Mouse (Mus musculus) right cerebral cortex, adult 2 months (tissue): ENCODE measurements at regions not wholly inside any gene's neighbourhood (a gene's known extent, or its start where the extent isn't known, plus 50 kb on each side); places are given as distances from the start of the nearest gene placed in this dataset.

ENCODE experiments used
- DNase-seq, 2 experiments: peaks; one replicate each; pipeline ENCODE4 v3.0.0; 2021 to 2022; ENCODE audit warnings: low spot score in 2 of 2

GRCm38 (mm10) chr1:177568056-177568816 lies 126.1 kb downstream of the Zbtb18 start:
- DNase-seq: no peak

GRCm38 (mm10) chr1:177569572-177569971 lies 127.4 kb downstream of the Zbtb18 start:
- DNase-seq: no peak

GRCm38 (mm10) chr1:177573017-177573725 lies 131.0 kb downstream of the Zbtb18 start:
- peak; percentile 72 to 84 for DNase-seq

- DNase-seq: no peak
These were observed 131.6 kb downstream of the Zbtb18 start for GRCm38 (mm10) chr1:177573781-177574180.

- no peak for DNase-seq
These were observed 132.2 kb downstream of the Zbtb18 start for GRCm38 (mm10) chr1:177574312-177574711.

DNA sequence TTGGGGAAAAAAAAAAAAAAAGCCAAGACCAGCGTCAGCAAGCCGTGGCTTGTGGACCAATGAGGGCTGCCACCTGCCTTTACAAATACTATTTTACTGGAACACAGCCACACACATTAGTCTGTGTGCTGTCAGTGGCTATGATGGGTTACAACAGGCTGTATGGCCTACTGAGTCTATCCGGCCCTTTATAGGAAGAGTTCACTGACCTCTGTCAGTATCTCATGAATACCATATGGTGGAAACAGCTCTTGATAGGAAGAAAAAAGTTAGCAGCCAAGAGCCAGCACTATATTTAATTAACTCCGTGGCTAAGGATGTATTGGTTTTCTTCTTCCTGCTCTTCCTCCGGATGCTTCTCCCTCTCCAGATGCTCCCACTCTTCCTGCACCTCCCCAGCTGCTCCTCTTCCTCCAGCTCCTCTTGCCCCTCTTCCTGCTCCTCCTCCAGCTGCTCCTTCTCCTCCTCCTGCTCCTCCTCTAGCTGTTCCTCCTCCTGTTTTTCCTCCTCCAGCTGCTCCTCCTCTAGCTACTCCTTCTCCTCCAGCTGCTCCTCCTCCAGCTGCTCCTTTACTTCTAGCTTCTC lies 142.2 kb downstream of the Zbtb18 start:
- DNase-seq: no peak

- DNase-seq: no peak
These were observed 143.2 kb downstream of the Zbtb18 start for GRCm38 (mm10) chr1:177585320-177585719.

DNA sequence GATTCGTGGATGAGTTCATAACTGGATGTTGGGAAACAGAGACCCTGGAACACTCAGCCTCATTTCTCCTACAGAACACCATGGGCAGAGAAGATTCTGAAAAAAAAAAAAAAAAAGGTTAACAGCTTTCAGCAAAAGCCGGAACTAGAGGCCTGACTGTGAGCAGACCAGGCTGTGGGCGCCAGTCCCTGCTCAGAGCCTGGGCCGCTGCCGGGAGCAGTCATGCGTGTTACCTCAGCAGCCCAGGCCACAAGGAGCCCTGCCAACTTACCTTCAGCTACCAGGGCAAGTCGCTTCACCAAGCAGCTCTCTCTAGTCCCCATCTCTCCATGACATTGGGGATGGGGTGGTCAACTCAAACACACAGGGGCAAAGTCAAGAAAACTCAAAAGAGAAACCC lies 140.6 kb upstream of the 1700016C15Rik start:
- DNase-seq: no peak

GRCm38 (mm10) chr1:177589656-177590055 lies 140.0 kb upstream of the 1700016C15Rik start:
- DNase-seq: no peak

GRCm38 (mm10) chr1:177591742-177592141 lies 137.9 kb upstream of the 1700016C15Rik start:
- DNase-seq: no peak

GRCm38 (mm10) chr1:177592337-177592736 lies 137.3 kb upstream of the 1700016C15Rik start:
- DNase-seq: no peak

- no peak for DNase-seq
These were observed 135.3 kb upstream of the 1700016C15Rik start for GRCm38 (mm10) chr1:177594341-177594740.

DNA sequence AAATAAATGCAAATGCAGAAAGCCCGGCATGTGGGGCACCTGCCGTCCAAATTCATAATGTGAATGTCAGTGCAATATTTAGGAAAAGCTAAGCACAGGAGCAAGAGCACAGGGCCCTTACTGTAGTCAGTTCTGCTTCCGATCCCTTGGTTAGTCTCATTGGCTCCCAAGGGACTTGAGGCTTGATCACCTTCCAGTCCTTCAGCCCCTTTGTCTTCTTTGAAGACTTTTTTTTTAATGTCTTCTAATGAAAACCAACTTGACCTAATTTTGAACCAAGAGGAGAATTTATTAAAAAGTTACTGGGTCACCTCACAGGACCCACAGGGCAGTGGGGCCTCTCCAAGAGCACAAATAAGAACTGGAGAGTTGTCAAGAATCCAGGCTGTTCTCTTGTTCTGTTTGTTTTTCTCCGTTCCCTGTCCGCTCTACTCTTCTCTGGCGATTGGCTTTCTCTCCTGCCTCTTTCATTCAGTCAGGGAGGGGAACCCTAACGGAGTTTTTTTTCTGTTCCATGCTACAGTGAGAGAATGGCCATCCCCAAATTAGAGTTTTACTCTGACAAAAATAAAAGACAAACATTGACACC lies 134.2 kb upstream of the 1700016C15Rik start:
- no peak for DNase-seq

DNA sequence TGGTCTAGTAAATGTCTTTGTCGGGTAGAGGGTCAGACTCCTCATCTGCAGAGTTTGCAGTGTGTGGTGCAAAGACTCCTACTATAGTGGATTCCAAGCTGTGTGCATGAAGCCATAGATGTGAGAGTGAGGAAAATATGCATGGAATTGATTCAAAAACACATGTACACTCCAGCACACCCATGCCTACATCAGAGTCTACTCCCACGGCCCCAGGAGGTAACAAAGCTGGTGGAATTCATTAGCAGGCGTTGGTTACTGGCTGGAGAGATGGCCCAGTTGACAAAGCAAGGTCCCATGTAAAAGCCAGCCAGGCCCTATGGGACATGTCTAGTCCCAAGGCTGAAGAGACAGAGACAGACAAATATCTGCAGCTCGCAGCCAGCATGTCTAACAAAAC lies 132.6 kb upstream of the 1700016C15Rik start:
- no peak for DNase-seq

DNA sequence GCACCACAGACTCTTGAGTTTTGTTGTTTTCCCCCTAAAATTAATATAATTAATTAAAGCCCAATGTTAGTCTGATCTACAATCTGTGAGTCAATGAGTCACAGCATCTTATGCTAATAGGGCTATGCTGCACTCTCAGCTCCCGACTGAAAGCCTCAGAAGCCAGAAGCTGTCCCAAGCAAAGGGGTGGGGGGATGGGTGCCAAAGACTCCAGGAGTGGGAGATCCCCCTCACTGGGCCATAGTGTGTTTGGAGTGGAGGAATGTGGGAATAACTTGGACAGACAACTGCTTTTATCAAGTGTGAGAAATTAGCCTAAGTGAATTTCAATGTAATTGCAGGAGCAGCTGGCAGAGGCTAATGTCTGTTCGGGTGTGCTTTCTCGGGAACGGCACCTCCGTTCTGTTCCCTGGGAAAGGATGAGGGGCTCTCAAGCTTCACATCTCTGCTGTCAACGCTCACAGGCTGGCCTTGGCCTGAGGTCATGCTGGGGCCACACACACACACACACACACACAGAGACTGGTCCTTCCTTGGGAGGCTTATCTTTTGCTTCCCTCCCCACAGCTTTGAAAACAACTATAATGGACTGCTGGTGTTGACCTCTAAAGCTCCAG lies 124.2 kb upstream of the 1700016C15Rik start:
- no peak for DNase-seq

DNA sequence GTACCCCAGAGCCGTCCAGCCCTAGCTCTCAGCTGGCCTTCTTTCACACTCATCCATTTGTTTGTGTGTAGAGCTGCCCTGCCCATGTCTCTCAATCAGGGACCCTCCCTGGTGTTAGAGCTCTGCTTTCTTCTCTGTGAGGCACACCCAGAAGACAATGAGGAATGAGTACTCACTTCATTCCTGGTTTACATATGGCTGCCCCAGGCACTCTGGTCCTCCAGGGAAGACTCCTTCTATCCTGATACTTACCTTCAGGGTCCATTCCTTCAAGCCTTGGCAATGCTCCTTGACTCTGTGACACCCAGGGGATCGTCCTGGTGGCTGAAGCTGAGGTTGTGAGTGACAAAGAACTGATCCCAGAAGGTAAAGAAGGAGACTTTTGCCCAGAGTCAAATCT lies 122.0 kb upstream of the 1700016C15Rik start:
- no peak for DNase-seq

DNA sequence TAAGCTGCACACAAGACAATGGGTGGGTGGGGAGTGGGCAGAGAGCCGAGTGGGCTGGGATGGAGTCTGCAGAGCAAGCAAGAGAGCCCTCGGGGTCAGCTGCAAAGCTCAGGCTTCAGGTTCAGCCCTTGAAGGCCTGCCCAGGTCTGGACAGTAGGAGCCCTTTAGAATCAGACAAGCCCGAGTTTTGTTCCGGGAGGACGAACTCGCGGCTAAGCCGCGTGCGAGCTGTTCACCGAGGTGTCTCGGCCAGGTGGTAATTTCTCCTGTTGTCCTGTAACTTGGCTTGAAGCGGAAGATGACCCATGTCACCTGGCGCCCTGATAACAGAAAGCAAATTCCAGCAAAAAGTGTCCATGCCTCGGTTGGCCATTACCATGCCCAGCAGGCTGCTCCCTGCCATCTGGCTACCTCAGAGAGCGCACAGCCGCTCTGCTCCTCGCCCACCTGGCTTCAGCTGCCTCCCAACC lies 121.0 kb upstream of the 1700016C15Rik start:
- no peak for DNase-seq

- no peak for DNase-seq
These were observed 120.4 kb upstream of the 1700016C15Rik start for GRCm38 (mm10) chr1:177609226-177609625.

GRCm38 (mm10) chr1:177609683-177610082 lies 119.9 kb upstream of the 1700016C15Rik start:
- DNase-seq: no peak

DNA sequence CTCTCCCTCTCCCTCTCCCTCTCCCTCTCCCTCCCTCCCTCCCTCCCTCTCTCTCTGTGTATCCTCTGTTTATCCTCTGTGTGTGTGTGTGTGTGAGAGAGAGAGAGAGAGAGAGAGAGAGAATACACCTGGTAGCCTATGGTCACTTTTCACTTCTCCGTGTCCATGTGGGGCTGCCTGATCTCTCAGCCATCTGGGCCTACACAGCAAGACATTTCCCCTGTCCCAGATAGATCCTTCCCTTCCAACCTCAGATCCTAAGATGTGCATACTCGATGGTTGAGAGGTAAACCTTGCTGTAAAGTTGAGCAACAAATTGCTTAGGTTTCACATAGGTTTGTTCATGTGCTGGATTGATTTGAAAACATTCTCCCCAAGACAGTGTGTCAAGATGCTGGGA lies 119.5 kb upstream of the 1700016C15Rik start:
- no peak for DNase-seq

- no peak for DNase-seq
These were observed 117.1 kb upstream of the 1700016C15Rik start for GRCm38 (mm10) chr1:177612546-177612945.

DNA sequence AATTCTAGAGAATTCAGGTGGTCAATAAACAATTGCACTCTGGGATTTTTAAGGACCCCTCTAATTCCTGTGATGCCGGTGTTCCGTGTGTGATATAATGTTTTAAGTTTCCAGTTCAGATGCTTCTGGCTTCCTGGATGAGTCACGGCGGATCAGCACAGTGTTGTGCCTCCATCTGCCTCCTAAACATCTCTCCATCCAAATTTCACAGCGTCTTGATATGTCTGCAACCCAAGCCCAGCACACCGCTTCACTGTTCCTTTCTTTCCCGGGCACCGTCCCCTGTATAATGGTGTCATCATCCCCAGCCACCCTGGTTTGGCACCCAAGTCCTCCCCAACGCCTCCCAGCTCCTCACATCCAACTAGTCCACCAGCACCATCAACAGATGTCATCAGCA lies 114.0 kb upstream of the 1700016C15Rik start:
- no peak for DNase-seq
